Mouse (Mus musculus) heart, embryonic 10.5 days (tissue): ENCODE measurements around the gene Olfr893. TPM values are rescaled to one million over a fixed set of nuclear protein-coding genes. Genes with fewer than 3 reads are reported as not detected.
"Not testable (repeated sequence)": the region's sequence is repeated elsewhere in the genome, so short reads cannot be mapped to it uniquely, and the experiment has no call there.

Source experiments
- DNase-seq: peaks from one replicate; pipeline ENCODE4 v3.0.0-alpha.2; 2017; ENCODE audit warnings: low spot score
- H3K27ac ChIP-seq: fragments of 300-500 bp; sonication (generic); 2 replicates; pipeline ENCODE4 v1.5.1; 2016; ENCODE audit warnings: mild to moderate bottlenecking
- H3K27me3 ChIP-seq: fragments of 300-500 bp; sonication (generic); 2 replicates; pipeline ENCODE4 v1.6.1; 2016; ENCODE audit warnings: mild to moderate bottlenecking; ENCODE audit not compliant: poor library complexity, insufficient read depth, severe bottlenecking
- H3K36me3 ChIP-seq: fragments of 300-500 bp; sonication (generic); 2 replicates; pipeline ENCODE4 v1.6.1; 2016; ENCODE audit warnings: mild to moderate bottlenecking, moderate library complexity
- H3K4me1 ChIP-seq: fragments of 300-500 bp; sonication (generic); 2 replicates; pipeline ENCODE4 v1.6.1; 2016; ENCODE audit warnings: mild to moderate bottlenecking
- H3K4me3 ChIP-seq: fragments of 300-500 bp; sonication (generic); 2 replicates; pipeline ENCODE4 v1.5.1; 2016; ENCODE audit warnings: mild to moderate bottlenecking, moderate library complexity
- H3K9me3 ChIP-seq: fragments of 300-500 bp; sonication (generic); 2 replicates; pipeline ENCODE4 v1.6.1; 2016; ENCODE audit warnings: mild to moderate bottlenecking, moderate library complexity
- WGBS: fragments of 180-500 bp; shearing (Covaris S2); methylation state at CpG from one replicate; pipeline ENCODE4 v1.1.7; 2016; 5-methylcytosine and 5-hydroxymethylcytosine counted together
- polyA plus RNA-seq: library from polyadenylated mRNA; unstranded; fragments of >200 nt; fragmentation: Nextera tagmentation; extraction: Ambion mirVana; gene quantifications from 2 replicates; pipeline ENCODE4 v1.2.1, GENCODE M21; 2016

Gene Olfr893
- polyA plus RNA-seq = not detected in 2 replicates

DNA sequence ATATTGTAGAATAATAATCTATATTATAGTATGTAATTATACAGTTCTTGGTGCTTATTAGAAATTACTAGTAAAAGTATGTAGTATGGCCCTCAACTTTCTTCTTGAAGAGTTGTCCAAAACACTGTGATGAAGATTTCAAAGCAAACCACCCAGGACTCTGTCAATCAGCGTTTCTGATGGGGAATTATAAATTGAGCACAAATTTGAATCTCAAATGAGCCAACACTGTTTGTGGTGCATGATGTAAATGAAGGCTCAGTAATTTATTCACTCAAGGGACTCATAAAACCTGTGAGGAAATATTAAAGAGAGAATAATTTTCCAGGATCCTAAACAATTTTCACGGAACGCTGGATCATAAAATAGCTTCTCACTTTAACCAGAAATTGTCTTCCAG, at the start of gene Olfr893:
Olfr893 (plus strand) TSS at position 301 of the 400 bp plus-strand sequence.
- no peaks in the 10 kb centered on the region for H3K9me3 ChIP-seq
- no peaks in the 10 kb centered on the region for H3K4me1 ChIP-seq
- DNase-seq = no peak
- H3K4me3 ChIP-seq = no peak within 1 kb of the TSS
- no peaks in the 10 kb centered on the region for H3K27me3 ChIP-seq
- WGBS = 83% methylated on average over 3 of the region's 3 CpGs
- H3K36me3 ChIP-seq = no peaks in the 10 kb centered on the region
- H3K27ac ChIP-seq = no peak within 1 kb of the TSS

DNA sequence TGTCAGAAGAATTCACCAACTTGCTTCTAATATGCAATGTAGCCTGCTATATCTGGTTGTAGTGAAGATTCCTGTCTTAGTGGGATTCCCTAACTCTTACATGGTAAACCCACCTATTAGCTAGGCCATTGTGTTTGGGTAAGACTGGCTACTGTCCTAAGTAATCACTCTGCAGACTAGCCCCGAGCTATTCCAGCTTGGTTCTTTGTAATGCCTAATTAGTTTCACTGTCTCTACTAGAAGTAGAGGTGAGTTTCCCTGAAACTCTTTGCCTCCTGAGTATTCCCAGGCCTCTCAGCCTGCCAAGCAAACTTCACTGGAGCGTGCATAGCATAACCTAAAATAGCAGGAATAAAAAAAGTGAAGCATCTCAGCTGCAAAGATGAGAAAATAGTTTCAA, 39.8 kb upstream of the Olfr893 start:
- not testable (repeated sequence) for H3K27me3 ChIP-seq, H3K36me3 ChIP-seq, DNase-seq, H3K9me3 ChIP-seq, H3K27ac ChIP-seq, H3K4me1 ChIP-seq, H3K4me3 ChIP-seq
- WGBS = 49% methylated on average over 2 of the region's 2 CpGs

DNA sequence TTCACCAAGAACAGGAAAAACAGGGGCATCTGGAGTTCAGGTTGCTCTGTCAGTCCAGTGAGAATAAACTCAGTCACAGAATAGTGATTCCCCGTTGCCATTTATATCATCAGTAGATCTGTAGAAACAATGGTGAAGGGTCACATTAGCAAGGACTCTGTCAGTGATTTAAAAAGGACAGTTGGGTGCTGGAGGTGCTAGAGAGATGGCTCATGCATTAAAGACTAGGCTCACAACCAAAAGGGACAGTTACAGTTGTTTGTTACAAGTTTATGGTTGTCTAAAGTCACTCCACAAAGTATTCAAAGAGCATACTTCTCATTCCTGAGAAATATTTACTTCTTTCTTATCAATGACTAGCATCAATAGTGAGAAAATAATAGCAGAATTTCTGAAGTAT, 27.4 kb upstream of the Olfr893 start, which contains the start of gene Olfr891:
Olfr891 (minus strand) TSS at position 101 of the 400 bp plus-strand sequence.
- 80% methylated on average over 1 of the region's 1 CpGs for WGBS
- no peak for DNase-seq
- no peaks in the 10 kb centered on the region for H3K36me3 ChIP-seq
- H3K4me3 ChIP-seq = no peak within 1 kb of the TSS
- H3K9me3 ChIP-seq = peaks cover 9% of the 10 kb centered on the region
- no peak within 1 kb of the TSS for H3K27ac ChIP-seq
- no peaks in the 10 kb centered on the region for H3K27me3 ChIP-seq
- H3K4me1 ChIP-seq = no peaks in the 10 kb centered on the region

DNA sequence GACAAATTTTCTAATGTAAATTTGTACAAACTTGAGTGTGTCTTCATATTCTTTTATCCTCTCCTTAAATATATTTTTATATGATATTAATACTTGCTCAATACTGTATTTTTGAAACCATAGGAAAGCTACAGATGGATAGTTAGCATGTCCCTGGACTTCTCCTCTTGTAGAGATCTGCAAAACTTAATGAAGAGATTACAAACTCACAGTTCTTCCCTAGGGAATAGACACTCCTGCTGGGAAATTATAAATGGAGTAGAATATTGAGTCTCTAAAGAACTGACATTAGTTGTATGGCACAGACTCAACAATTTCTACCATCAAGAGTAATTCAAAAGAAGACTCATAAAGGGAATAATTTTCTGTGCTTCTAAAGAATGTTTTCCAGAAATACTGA, 9.6 kb downstream of the Olfr893 start, which contains the start of gene Olfr894:
Olfr894 (plus strand) TSS at position 301 of the 400 bp plus-strand sequence.
- Histone ChIP-seq H3K27me3 (no peaks in the 10 kb centered on the region), H3K9me3 (no peaks in the 10 kb centered on the region), H3K4me1 (no peaks in the 10 kb centered on the region), H3K4me3 (no peak within 1 kb of the TSS), H3K27ac (no peak within 1 kb of the TSS), H3K36me3 (no peaks in the 10 kb centered on the region)
- DNase-seq = no peak

DNA sequence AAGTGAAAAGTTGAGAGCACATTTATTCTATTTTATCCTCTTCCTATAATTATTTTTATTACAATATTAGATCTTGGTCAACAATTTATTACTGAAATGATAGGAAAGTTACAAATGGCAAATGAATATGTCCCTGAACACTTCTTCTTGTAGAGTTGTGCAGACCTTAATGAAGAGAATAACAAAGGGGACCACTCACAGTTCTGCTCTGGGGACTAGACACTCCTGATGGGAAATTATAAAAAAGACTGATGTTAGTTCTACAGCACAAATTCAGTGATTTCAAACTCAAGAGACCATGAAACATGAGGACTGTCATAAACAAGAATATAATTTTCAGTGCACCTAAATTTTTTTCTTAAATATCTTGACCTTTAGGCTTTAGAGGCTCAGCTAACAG, 44.3 kb downstream of the Olfr893 start, which contains the start of gene Olfr143:
Olfr143 (plus strand) TSS at position 301 of the 400 bp plus-strand sequence.
- DNase-seq = no peak
- Histone ChIP-seq H3K27ac (no peak within 1 kb of the TSS), H3K27me3 (no peaks in the 10 kb centered on the region)

More for the DNA sequence above, 44.3 kb downstream of the Olfr893 start, which contains the start of gene Olfr143:
- H3K4me3 ChIP-seq = no peak within 1 kb of the TSS
- no peaks in the 10 kb centered on the region for H3K4me1 ChIP-seq
- no peaks in the 10 kb centered on the region for H3K9me3 ChIP-seq
- no peaks in the 10 kb centered on the region for H3K36me3 ChIP-seq

Other genes starting within 250 kb of the Olfr893 start
- gene Olfr881, start 216.5 kb upstream of the Olfr893 start, polyA plus RNA-seq = not detected in 2 replicates
- not detected in 2 replicates for gene Olfr883, start 182.6 kb upstream of the Olfr893 start, polyA plus RNA-seq
- not detected in 2 replicates for gene Olfr884, start 161.8 kb upstream of the Olfr893 start, polyA plus RNA-seq
- not detected in 2 replicates for gene Olfr885, start 147.0 kb upstream of the Olfr893 start, polyA plus RNA-seq
- gene Olfr887, start 124.3 kb upstream of the Olfr893 start, polyA plus RNA-seq = not detected in 2 replicates
- not detected in 2 replicates for gene Olfr888, start 100.2 kb upstream of the Olfr893 start, polyA plus RNA-seq
- gene Olfr889, start 93.2 kb upstream of the Olfr893 start, polyA plus RNA-seq = 0.05 and 0.19 TPM in 2 replicates
- gene Olfr890, start 65.8 kb upstream of the Olfr893 start, polyA plus RNA-seq = not detected in 2 replicates
- gene Olfr891, start 27.5 kb upstream of the Olfr893 start, polyA plus RNA-seq = not detected in 2 replicates
- not detected in 2 replicates for gene Olfr894, start 9.7 kb downstream of the Olfr893 start, polyA plus RNA-seq
- gene Olfr143, start 44.4 kb downstream of the Olfr893 start, polyA plus RNA-seq = not detected in 2 replicates
- gene Olfr895, start 59.5 kb downstream of the Olfr893 start, polyA plus RNA-seq = not detected in 2 replicates
- gene Olfr896-ps1, start 82.7 kb downstream of the Olfr893 start, polyA plus RNA-seq = not detected in 2 replicates
- gene Olfr25, start 120.7 kb downstream of the Olfr893 start, polyA plus RNA-seq = not detected in 2 replicates
- not detected in 2 replicates for gene Olfr898, start 140.0 kb downstream of the Olfr893 start, polyA plus RNA-seq
- gene Olfr250, start 158.5 kb downstream of the Olfr893 start, polyA plus RNA-seq = not detected in 2 replicates
- not detected in 2 replicates for gene Olfr251, start 168.7 kb downstream of the Olfr893 start, polyA plus RNA-seq
- not detected in 2 replicates for gene Olfr147, start 193.3 kb downstream of the Olfr893 start, polyA plus RNA-seq
- not detected in 2 replicates for gene Olfr901, start 221.1 kb downstream of the Olfr893 start, polyA plus RNA-seq
- not detected in 2 replicates for gene Olfr902, start 239.3 kb downstream of the Olfr893 start, polyA plus RNA-seq